Mouse (Mus musculus): ENCODE results near the gene Slc39a11.

DNA sequence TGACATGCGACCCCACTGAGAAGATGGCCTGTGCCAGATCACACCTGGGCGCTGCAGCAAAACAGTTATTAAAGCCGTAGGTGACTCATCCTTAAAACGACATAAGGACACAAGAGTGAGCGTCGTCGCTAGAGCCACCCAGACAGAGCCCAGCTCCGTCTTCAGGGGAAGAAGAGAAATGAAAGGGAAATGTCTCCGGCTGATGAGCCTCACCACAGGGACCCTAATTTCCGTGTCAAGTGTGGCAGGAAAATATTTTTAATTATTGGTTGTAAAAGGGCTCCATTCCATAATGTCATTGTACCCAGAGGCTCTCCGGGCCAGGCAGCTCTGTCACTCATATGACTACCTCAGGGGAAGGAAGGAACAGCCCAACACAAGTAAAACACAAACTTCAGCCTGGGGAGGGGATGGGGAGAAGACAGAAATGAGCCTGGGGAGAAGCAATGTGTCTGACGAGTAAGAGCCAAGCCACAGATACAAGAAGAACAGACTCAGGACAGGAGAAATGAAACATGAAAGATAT, 155.8 kb downstream of the Slc39a11 start:
- TF ChIP-seq POLR2A (IDR thresholded peaks at IDR 0.05; ENCODE audit: borderline replicate concordance, extremely low read depth, low read depth, low read length), result no peak
- no peak for TF ChIP-seq CTCF (IDR thresholded peaks at IDR 0.05; ENCODE audit: insufficient read depth, low read length)
